Mouse (Mus musculus) macrophage (primary cell): Measurements from ENCODE around the gene Epb41l5. TPM values are rescaled to one million over a fixed set of nuclear protein-coding genes. Genes with fewer than 3 reads are reported as not detected.

Experiments used
- polyA plus RNA-seq: library from polyadenylated mRNA; stranded (reverse); fragments of 250-400 nt; gene quantifications from 3 replicates; pipeline ENCODE4 v1.2.4, GENCODE M21; 2018; ENCODE audit warnings: inconsistent platforms

The Epb41l5 gene
- polyA plus RNA-seq, 1 experiment from 2014 or later = 0.46 TPM

Other genes starting within 250 kb of the Epb41l5 start
- 0.03 TPM in 1 of 3 replicates, not detected in the others for gene Inhbb, start 226.8 kb downstream of the Epb41l5 start, polyA plus RNA-seq
- 76.5 to 98.9 TPM (median 79.7 TPM) in 3 replicates for gene Ralb, start 144.2 kb downstream of the Epb41l5 start, polyA plus RNA-seq
- gene Tmem185b, start 122.8 kb downstream of the Epb41l5 start, polyA plus RNA-seq = 13.5 to 23.8 TPM (median 18.3 TPM) in 3 replicates
- 1.9 to 2.7 TPM (median 2.2 TPM) in 3 replicates for gene Ptpn4, start 188.6 kb upstream of the Epb41l5 start, polyA plus RNA-seq